Mouse (Mus musculus) lung, adult 18-20 months (tissue): Measurements from ENCODE around the gene Pacs2.

Experiments used
- DNase-seq, 2 experiments: peaks; one replicate each; pipeline ENCODE4 v3.0.0; 2022; ENCODE audit warnings: mixed read lengths in 2 of 2

The Pacs2 gene

DNA sequence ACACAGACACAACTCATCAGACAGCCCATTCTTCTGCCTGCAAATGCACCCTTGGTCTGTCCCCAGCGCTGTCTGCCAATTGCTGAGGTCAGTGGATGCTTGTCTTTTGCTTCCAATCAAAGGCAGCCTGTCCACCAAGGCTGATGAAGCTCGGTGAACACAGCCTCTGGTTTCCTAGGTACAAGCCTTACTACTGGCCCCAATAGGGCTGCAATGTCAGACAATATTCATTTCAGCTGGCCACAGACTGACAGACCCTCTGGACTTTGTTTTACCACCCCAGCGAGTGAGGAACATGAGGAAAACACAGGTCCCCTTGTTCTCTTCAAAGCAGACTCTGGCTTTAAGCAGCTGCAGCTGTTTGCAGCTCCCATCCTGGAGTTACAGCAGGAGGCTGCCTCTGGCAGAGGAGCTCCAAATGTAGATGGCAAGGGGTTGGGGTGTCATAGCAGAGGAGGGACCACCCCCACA lies 1.3 kb upstream of the Pacs2 start:
- peak in 1 of 2 experiments; percentile 27 for DNase-seq

DNA sequence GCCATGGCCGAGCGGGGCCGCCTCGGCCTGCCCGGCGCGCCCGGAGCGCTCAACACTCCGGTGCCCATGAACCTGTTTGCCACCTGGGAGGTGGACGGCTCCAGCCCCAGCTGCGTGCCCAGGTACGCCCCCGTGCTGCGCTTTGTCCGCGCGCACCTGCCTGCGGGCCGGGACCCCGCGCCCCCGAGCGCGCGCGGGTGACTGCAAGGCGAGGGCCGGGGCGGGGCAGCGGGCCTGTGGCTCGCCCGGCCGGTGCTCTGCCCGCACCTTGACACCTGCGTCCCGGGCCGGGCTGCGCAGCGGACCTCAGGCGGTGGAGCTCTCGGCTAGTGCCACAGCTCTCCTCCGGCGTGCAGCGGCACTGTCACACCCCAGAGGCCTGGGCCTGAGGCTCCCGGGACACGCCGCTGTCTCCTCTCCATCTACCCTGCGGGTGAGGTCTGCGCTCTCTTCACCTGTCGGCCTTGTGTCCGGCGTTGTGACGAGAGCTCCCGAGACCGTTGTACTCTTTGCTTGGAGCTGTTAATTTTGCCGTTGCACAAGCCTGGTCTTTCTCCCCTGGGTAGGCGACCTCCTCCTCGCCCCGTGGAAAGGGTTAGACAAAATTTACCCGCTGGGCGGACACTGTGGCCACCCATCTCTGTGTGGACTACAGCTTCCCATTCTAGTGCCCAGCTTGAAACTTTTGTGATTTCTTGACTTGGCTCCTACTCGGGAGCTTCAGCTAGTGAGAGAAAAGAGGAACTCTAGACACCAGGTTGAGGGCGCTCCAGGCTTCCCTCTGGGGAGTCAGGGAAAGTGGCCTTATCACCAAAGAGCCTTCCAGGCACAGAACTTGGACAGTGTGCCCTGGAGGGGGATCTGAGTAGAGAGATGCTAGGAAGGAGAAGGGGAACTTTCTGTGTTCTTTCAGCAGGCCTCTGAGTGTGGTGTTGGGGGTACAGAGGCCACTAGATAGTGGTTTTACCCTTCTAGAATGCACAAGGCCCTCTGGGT lies 551 bp downstream of the Pacs2 start:
- DNase-seq: peak; percentile 45 to 52

- DNase-seq: no peak
Measured at GRCm38 (mm10) chr12:113015956-113016355, 1.6 kb downstream of the Pacs2 start.

- peak in 1 of 2 experiments; percentile 19 for DNase-seq
Measured at GRCm38 (mm10) chr12:113016976-113017375, 2.7 kb downstream of the Pacs2 start.

GRCm38 (mm10) chr12:113017429-113017984 lies 3.2 kb downstream of the Pacs2 start:
- no peak for DNase-seq

- DNase-seq: no peak
Measured at GRCm38 (mm10) chr12:113018763-113019162, 4.5 kb downstream of the Pacs2 start.

DNA sequence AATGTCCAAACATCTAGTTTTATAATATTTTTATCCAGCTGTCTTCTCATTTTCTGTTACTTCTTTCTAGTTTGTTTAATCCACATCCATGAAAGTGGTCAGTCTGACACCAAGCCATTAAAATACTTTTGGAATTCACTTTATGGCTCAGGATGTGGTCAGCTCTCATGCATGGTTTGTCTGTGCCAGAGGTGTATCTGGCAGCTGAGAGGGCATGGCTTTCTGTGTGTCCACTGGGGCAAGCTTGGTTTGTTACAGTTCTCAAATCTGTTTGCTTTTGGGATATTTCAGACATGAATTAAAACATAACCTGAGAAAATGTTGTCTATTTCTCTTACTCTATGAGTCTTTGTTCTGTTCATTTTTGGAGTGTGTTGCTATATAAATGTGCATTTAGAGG lies 7.2 kb downstream of the Pacs2 start:
- DNase-seq: no peak

GRCm38 (mm10) chr12:113023082-113023481 lies 8.8 kb downstream of the Pacs2 start:
- DNase-seq: no peak

DNA sequence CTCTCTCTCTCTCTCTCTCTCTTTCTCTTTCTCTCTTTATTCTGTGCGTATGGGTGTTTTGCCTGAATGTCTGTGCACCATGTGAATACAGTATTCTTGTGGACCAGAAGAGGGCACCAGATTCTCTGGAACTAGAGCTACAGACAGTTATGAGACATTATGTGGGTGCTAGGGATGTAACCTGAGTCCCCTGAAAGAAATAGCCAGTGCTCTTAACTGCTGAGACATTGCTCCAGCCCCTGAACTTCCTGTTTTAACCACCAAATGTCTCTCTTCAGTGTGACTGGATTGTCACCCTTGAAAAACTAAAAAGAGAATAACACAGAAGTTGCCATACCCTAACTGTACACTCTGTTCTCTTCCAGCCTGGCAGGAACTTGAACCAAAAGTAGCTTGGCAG lies 12.2 kb downstream of the Pacs2 start:
- no peak for DNase-seq

DNA sequence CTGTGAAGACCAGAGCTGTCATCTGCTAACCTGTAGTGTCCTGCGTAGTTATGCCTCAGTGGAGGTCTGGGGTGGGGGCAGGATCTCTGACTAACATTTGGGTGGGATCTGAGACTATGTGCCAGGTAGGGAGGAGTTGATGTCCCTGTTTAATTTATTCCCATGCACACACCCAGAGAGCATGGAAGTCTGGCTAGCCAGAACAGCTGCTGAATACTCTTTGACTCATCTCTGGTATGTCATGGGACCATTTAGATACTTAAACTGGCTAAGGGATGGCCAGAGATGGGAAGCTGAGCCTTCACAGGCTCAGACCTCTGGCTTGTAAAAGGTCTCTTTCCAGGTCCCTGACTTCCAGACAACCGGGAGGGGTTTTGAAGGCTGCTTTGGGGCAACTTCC lies 13.2 kb downstream of the Pacs2 start:
- no peak for DNase-seq

GRCm38 (mm10) chr12:113028067-113028466 lies 13.8 kb downstream of the Pacs2 start:
- DNase-seq: no peak

- no peak for DNase-seq
Measured at GRCm38 (mm10) chr12:113028898-113029297, 14.6 kb downstream of the Pacs2 start.

- no peak for DNase-seq
Measured at GRCm38 (mm10) chr12:113030046-113030445, 15.7 kb downstream of the Pacs2 start.

DNA sequence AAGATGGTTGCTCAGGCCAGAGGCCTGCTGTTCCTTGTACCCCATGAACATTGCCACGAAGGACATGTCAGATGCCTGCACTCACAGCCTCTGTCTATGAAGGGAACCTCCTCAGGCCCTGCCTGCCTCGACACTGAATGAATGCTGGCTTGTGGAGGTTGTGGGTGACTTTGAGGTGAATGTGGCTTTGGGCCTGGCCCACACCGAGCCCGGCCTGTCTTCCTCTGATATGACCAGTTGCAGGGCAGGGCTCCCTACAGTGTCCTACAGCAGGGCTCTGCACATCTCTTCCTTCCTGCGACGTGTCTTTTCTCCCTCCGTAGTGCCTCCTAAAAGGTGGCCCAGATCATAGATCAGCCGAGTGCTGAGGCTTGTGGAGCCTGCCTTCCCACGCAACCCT lies 16.7 kb downstream of the Pacs2 start:
- no peak for DNase-seq

DNA sequence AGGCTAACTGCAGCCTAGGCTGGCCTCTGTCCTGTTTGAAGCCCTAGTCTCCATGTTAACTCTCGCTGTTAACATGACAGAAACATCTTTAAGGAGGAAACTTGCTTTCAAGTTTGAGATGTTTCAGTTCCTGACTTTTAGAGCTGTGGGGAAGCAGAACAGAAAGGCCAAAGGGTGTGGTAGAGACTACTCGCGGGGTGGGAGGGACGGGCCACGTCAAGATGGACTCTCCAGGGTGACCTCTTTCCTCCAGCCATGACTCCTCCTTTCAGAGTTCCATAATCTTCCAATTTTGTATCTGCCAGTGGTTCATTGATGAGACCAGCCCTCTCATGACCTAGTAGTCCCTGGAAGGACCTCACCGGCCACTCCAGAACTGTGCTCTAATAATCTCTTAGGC lies 17.1 kb downstream of the Pacs2 start:
- no peak for DNase-seq

DNA sequence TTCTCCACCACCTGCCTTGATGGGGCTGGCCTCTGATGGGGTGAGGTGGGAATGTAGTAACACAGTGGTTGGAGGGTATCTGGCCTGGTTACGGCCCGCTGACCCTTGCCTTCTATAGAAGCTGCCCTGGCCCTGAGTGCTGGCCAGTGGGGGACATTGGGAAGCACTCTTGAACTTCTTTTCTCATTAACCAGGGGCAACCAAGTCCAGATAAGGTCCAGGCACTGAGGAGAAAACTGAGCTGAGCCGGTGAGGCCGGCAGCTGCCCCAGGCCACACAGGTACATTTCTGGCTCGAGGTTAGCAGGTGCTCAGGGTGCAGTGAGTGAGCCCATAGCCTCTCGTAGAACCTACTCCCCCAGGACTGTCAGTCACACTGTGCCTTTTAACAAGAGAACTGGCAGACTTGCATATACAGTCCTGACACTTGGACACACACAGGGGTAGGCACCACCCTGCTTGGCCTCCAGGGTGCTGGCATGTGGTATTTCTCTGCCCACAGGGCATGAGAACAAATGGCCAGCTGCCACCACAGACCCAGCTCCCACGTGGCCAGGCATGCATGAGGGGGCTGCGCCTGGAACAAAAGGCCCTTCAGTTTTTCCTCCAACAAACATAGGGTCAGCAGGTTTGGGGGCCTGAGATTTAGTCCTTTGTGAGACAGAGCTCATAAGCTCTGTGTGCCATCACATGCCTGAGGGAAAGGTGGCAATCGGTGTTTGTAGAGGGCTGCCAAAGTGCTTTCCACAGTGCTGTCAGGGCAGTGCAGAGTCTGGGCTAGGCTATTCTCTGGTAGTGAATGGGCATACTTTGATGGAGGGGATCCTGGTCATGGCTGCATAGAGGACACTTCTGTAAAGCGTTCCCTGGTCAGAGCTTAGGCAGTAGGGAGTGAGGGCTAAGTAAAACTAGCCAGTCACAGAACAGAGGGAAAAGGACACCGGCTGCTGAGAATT lies 18.3 kb downstream of the Pacs2 start:
- DNase-seq: no peak

DNA sequence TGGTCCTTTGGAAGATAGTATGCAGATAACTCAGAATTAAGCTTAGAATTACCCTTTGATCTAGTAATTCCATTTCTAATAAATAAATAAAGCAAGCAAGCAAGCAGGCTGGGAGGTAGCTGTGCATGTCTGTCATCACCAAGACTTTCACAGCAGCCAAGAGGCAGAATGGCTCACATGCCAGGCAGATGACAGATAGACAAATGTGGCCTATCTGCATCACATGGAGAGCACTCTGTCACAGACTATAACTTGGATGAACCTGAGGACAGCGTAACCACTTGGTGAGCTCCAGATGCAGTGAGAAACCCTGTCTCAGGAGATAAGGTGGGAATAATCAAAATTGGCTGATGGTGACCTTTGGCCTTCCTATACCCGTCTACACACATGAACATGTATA lies 20.8 kb downstream of the Pacs2 start:
- no peak for DNase-seq

- DNase-seq: no peak
Measured at GRCm38 (mm10) chr12:113036996-113037395, 22.7 kb downstream of the Pacs2 start.

DNA sequence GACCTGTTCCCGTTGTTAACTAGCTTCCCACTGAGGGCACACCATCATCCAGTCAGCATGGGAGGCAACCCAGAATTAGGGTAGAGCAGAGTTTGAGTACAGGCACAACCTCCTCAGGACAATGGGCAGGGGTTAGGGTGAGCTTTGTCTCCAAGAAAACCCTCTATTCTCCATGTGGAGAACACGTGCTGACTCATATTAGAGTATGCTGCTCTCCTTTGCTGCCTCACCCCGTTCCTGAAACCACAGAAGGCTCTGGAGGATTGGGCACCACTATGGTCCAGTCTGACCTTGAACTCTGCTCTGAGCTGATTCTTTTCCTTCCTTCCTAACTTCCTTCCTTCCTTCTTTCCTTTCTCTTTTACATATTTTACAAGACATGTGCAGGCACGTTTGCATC lies 24.1 kb downstream of the Pacs2 start:
- DNase-seq: no peak

GRCm38 (mm10) chr12:113041481-113042439 lies 27.5 kb downstream of the Pacs2 start:
- DNase-seq: peak in 1 of 2 experiments; percentile 41

DNA sequence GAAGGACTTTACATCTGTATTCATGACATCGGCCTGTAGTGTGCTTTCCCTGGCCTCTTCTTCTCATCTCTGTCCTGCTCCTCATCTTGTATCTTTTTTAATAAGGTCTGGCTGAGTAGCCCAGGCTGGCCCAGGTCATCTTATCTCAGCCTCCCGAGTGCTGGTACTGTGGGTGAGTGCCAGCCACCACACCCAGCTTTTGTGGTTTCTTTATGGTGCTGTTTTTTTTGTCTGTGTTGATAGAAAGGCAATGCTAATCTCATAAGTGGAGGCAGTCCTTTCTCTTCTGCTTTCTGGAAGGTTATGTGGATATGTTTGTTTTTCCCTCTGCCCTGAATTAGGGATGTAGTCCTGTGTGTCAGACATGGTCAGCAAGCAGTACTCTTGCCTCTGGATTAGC lies 28.2 kb downstream of the Pacs2 start:
- DNase-seq: no peak
